Mouse (Mus musculus) forebrain, embryonic 15.5 days (tissue): ENCODE data around the gene Wrnip1. TPM values are rescaled to one million over a fixed set of nuclear protein-coding genes. Genes with fewer than 3 reads are reported as not detected.
A peak's percentile ranks its signal among the peaks of the same experiment; 100 is the strongest.
"Not testable (repeated sequence)": the region's sequence is repeated elsewhere in the genome, so short reads cannot be mapped to it uniquely, and the experiment has no call there.

Source experiments
- ATAC-seq: fragments of 200-750 bp; cut with Nextera tagmentation; replicated peaks from 2 replicates; pipeline ENCODE4 v1.8.0; 2017; ENCODE audit warnings: mild to moderate bottlenecking, moderate TSS enrichment, moderate library complexity
- H3K27ac ChIP-seq: fragments of 300-500 bp; sonication (generic); replicated peaks from 2 replicates; pipeline ENCODE4 v1.5.1; 2015; ENCODE audit warnings: mild to moderate bottlenecking, inconsistent platforms
- H3K27me3 ChIP-seq: fragments of 300-500 bp; sonication (generic); 2 replicates; pipeline ENCODE4 v1.6.1; 2015; ENCODE audit warnings: inconsistent platforms
- H3K36me3 ChIP-seq: fragments of 300-500 bp; sonication (generic); 2 replicates; pipeline ENCODE4 v1.6.1; 2015; ENCODE audit warnings: mild to moderate bottlenecking, inconsistent platforms
- H3K4me1 ChIP-seq: fragments of 300-500 bp; sonication (generic); 2 replicates; pipeline ENCODE4 v1.6.1; 2015; ENCODE audit warnings: inconsistent platforms
- H3K4me2 ChIP-seq: fragments of 300-500 bp; sonication (generic); replicated peaks from 2 replicates; pipeline ENCODE4 v1.6.1; 2015; ENCODE audit warnings: mild to moderate bottlenecking, inconsistent platforms
- H3K4me3 ChIP-seq: fragments of 300-500 bp; sonication (generic); 2 replicates; pipeline ENCODE4 v1.5.1; 2015; ENCODE audit warnings: mild to moderate bottlenecking, inconsistent platforms
- H3K9ac ChIP-seq: fragments of 300-500 bp; sonication (generic); replicated peaks from 2 replicates; pipeline ENCODE4 v1.6.1; 2015; ENCODE audit warnings: mild to moderate bottlenecking, inconsistent platforms
- H3K9me3 ChIP-seq: fragments of 300-500 bp; sonication (generic); 2 replicates; pipeline ENCODE4 v1.6.1; 2016; ENCODE audit warnings: inconsistent platforms
- WGBS: fragments of 180-500 bp; shearing (Covaris S2); methylation state at CpG from one replicate; pipeline ENCODE4 v1.1.7; 2015; ENCODE audit warnings: mixed read lengths; 5-methylcytosine and 5-hydroxymethylcytosine counted together
- polyA plus RNA-seq: library from polyadenylated mRNA; unstranded; fragments of >200 nt; fragmentation: Nextera tagmentation; extraction: Ambion mirVana; gene quantifications from 2 replicates; pipeline ENCODE4 v1.2.1, GENCODE M21; 2015

Gene Wrnip1
- polyA plus RNA-seq, 1 experiment from 2014 or later = 39.3 TPM

DNA sequence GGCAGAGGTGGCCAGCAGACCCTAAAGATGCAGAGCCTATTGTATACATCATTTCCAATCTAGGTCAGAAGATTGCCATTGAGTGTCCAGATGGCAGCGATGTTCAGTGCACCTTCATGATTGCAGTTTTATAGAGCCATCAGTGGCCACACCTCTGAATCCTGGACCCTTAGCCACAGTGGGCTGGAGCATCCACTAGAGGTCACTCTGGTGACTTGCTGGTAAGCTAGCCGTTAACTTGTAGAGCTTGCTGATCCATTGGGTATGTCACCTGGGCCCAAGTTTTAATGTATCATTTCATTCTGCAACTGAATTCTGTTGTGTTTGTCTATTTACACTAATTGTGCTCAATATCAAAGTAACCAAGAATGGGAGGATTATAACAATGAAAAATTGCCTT lies 63.8 kb downstream of the Wrnip1 start:
- Histone ChIP-seq H3K4me3 (no peak overlapping the region), H3K4me2 (no peak overlapping the region), H3K27ac (no peak overlapping the region), H3K9me3 (no peaks in the 10 kb centered on the region), H3K27me3 (no peaks in the 10 kb centered on the region), H3K4me1 (no peaks in the 10 kb centered on the region), H3K36me3 (no peaks in the 10 kb centered on the region), H3K9ac (no peak overlapping the region)
- no peak for ATAC-seq
- 62% methylated on average over 2 of the region's 2 CpGs for WGBS

GRCm38 (mm10) chr13:32866484-32866883 lies 64.6 kb downstream of the Wrnip1 start:
- Histone ChIP-seq H3K9me3 (no peaks in the 10 kb centered on the region), H3K36me3 (no peaks in the 10 kb centered on the region), H3K4me1 (no peaks in the 10 kb centered on the region), H3K27me3 (no peaks in the 10 kb centered on the region), H3K9ac (no peak overlapping the region), H3K4me3 (no peak overlapping the region), H3K4me2 (no peak overlapping the region), H3K27ac (no peak overlapping the region)
- peak; percentile 74; the same call in 1 of the 2 replicates for ATAC-seq
- 8% methylated on average over 9 of the region's 9 CpGs for WGBS

- Histone ChIP-seq H3K27me3 (no peaks in the 10 kb centered on the region), H3K9me3 (no peaks in the 10 kb centered on the region), H3K4me3 (no peak overlapping the region), H3K9ac (no peak overlapping the region), H3K4me1 (no peaks in the 10 kb centered on the region), H3K27ac (no peak overlapping the region), H3K4me2 (no peak overlapping the region), H3K36me3 (no peaks in the 10 kb centered on the region)
- 37% methylated on average over 2 of the region's 2 CpGs for WGBS
- ATAC-seq = no peak
Measured at GRCm38 (mm10) chr13:32867030-32867429, 65.2 kb downstream of the Wrnip1 start.

- 89% methylated on average over 4 of the region's 4 CpGs for WGBS
- not testable (repeated sequence) for H3K4me2 ChIP-seq, H3K9me3 ChIP-seq, H3K4me1 ChIP-seq, H3K27ac ChIP-seq, H3K4me3 ChIP-seq, H3K27me3 ChIP-seq, ATAC-seq, H3K9ac ChIP-seq, H3K36me3 ChIP-seq
Measured at GRCm38 (mm10) chr13:32868233-32868632, 66.4 kb downstream of the Wrnip1 start.

- H3K9ac ChIP-seq = no peak overlapping the region
- H3K9me3 ChIP-seq = no peaks in the 10 kb centered on the region
- no peaks in the 10 kb centered on the region for H3K4me1 ChIP-seq
- no peaks in the 10 kb centered on the region for H3K27me3 ChIP-seq
- H3K4me3 ChIP-seq = no peak overlapping the region
- no peak overlapping the region for H3K27ac ChIP-seq
- no peak overlapping the region for H3K4me2 ChIP-seq
- 76% methylated on average over 5 of the region's 5 CpGs for WGBS
- H3K36me3 ChIP-seq = no peaks in the 10 kb centered on the region
- no peak for ATAC-seq
Measured at GRCm38 (mm10) chr13:32868843-32869242, 67.0 kb downstream of the Wrnip1 start.

Other genes with a start within 250 kb of the Wrnip1 start
- gene Mylk4, start 18.1 kb upstream of the Wrnip1 start, polyA plus RNA-seq = 0.06 TPM in 1 of 2 replicates, not detected in the other
- not detected in 2 replicates for gene D930007J09Rik, start 811 bp downstream of the Wrnip1 start, polyA plus RNA-seq
- gene Serpinb1a, start 49.1 kb downstream of the Wrnip1 start, polyA plus RNA-seq = 0.67 and 1.6 TPM in 2 replicates
- gene Serpinb1c, start 96.2 kb downstream of the Wrnip1 start, polyA plus RNA-seq = not detected in 2 replicates
- 1.1 and 1.6 TPM in 2 replicates for gene Serpinb6b, start 163.2 kb downstream of the Wrnip1 start, polyA plus RNA-seq
- gene Serpinb9, start 201.2 kb downstream of the Wrnip1 start, polyA plus RNA-seq = 0.98 and 1.5 TPM in 2 replicates
- gene Serpinb9b, start 225.4 kb downstream of the Wrnip1 start, polyA plus RNA-seq = 0.28 and 0.34 TPM in 2 replicates